Mouse (Mus musculus): ENCODE data around the gene Polr1e. TPM values are rescaled to one million over a fixed set of nuclear protein-coding genes. Genes with fewer than 3 reads are reported as not detected.
"Not testable (repeated sequence)": the region's sequence is repeated elsewhere in the genome, so short reads cannot be mapped to it uniquely, and the experiment has no call there.

The Polr1e gene
- polyA plus RNA-seq, 1 experiment: 35.1 TPM

DNA sequence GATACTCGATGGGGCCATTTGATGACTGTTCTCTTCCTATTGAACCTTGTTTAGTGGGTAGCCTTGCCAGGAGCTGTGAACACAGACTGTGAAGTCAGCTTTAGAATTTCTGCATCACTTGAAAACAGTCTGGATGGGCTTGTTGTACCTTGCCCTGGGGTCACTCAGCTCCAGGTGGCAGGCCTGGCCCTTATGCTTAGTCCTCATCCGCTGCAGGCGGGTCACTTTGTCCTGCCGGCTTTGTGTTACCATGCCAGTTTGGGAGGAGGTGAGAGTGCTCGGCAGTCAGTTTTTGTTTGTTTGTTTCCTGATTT is 36.5 kb upstream of the Polr1e start:
- Histone ChIP-seq H3K4me1 (ENCODE audit: control insufficient read depth, insufficient read depth, low read length) (peaks cover 7% of the 10 kb centered on the region), H3K9ac (ENCODE audit: low read depth, poor library complexity, severe bottlenecking) (peak overlapping the region; percentile 60), H3K27ac (ENCODE audit: insufficient read depth, low read length) (no peak overlapping the region), H3K36me3 (ENCODE audit: control insufficient read depth, insufficient read depth, low read length, poor library complexity, severe bottlenecking) (no peaks in the 10 kb centered on the region), H3K9me3 (replicated peaks; ENCODE audit: control insufficient read depth, insufficient read depth, low read length, poor library complexity, severe bottlenecking) (no peaks in the 10 kb centered on the region), H3K27me3 (ENCODE audit: control insufficient read depth, insufficient read depth, low read length, poor library complexity, severe bottlenecking) (no peaks in the 10 kb centered on the region), H3K4me3 (ENCODE audit: low read depth, low read length) (peak overlapping the region; percentile 84)
- TF ChIP-seq EP300 (IDR thresholded peaks at IDR 0.05; ENCODE audit: insufficient read depth, low read depth, low read length): no peak
- no peak for TF ChIP-seq POLR2A (IDR thresholded peaks at IDR 0.05; ENCODE audit: insufficient read depth, low read length)
- no peak for TF ChIP-seq CTCF (IDR thresholded peaks at IDR 0.05; ENCODE audit: low read depth, low read length)

DNA sequence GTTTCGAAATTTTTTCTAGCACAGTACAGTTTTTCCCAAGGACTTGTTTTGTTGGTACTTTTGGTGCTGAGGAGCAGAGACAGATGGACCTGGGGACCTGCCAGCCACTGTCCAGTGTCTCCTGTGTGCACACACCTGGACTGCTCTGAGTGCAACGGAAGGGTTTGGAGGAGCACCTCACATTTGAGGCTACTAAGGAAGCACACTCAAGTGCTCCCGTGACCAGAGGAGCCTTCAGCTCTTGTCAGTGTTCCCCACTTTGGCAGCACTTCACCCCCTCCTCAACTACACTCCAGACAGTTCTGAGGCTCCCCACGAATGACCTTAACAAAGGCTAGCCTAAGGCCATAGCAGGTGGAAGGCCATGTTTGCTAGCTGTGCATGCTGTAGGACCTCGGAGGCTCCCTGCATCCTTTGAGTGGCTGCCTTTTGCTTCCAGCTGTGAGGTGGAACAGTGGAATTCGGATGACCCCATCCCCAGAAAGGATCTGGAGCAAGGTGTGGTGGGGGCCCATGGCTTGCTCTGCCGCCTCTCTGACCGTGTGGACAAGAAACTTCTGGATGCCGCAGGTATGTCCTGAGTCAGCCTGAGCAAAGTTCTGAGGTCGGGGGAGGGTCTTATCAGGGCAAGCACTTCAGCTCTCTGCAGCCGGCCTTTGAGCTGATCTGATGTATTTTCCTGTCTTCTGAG is 35.8 kb upstream of the Polr1e start:
- H3K4me3 ChIP-seq (ENCODE audit: low read depth, low read length): no peak overlapping the region
- H3K9ac ChIP-seq (ENCODE audit: low read depth, poor library complexity, severe bottlenecking): no peak overlapping the region
- no peak overlapping the region for H3K27ac ChIP-seq (ENCODE audit: insufficient read depth, low read length)
- TF ChIP-seq EP300 (IDR thresholded peaks at IDR 0.05; ENCODE audit: insufficient read depth, low read depth, low read length) (no peak), CTCF (IDR thresholded peaks at IDR 0.05; ENCODE audit: low read depth, low read length) (no peak), POLR2A (IDR thresholded peaks at IDR 0.05; ENCODE audit: insufficient read depth, low read length) (no peak)
- peaks cover 7% of the 10 kb centered on the region for H3K4me1 ChIP-seq (ENCODE audit: control insufficient read depth, insufficient read depth, low read length)
- no peaks in the 10 kb centered on the region for H3K36me3 ChIP-seq (ENCODE audit: control insufficient read depth, insufficient read depth, low read length, poor library complexity, severe bottlenecking)
- H3K27me3 ChIP-seq (ENCODE audit: control insufficient read depth, insufficient read depth, low read length, poor library complexity, severe bottlenecking): no peaks in the 10 kb centered on the region
- no peaks in the 10 kb centered on the region for H3K9me3 ChIP-seq (replicated peaks; ENCODE audit: control insufficient read depth, insufficient read depth, low read length, poor library complexity, severe bottlenecking)

DNA sequence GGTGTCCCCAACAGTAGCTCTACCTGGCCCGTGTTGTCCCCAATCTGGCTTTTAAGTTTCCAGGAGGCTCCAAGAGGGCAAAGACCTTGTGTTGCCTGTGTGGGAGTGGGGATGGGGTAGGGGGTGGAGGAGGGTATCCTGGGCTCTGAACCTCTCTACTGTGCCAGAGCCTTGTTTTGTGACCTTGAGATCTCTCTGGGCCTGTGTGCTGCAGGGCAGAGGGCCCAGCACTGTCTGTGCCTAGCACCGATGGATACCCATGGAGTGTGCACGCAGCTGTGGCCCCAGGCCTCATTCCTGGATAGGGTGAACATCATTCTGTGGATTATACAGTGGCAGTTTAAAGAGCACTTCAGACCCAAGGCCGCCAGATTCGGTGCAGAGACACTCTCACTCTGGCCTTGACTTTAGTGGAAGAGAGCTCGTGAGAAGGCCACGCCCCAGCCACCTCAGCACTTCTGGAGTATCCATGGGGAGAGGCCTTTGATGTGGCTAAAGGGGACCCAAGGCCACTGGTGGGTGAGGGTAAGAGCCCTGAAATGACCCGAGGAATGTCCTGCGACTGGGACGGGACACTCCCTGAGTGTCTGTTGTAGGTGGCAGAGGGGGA is 35.1 kb upstream of the Polr1e start:
- no peak overlapping the region for H3K27ac ChIP-seq (ENCODE audit: insufficient read depth, low read length)
- no peak for TF ChIP-seq CTCF (IDR thresholded peaks at IDR 0.05; ENCODE audit: low read depth, low read length)
- H3K9ac ChIP-seq (ENCODE audit: low read depth, poor library complexity, severe bottlenecking): no peak overlapping the region
- H3K4me1 ChIP-seq (ENCODE audit: control insufficient read depth, insufficient read depth, low read length): peaks cover 7% of the 10 kb centered on the region
- no peak overlapping the region for H3K4me3 ChIP-seq (ENCODE audit: low read depth, low read length)
- H3K27me3 ChIP-seq (ENCODE audit: control insufficient read depth, insufficient read depth, low read length, poor library complexity, severe bottlenecking): no peaks in the 10 kb centered on the region
- H3K36me3 ChIP-seq (ENCODE audit: control insufficient read depth, insufficient read depth, low read length, poor library complexity, severe bottlenecking): no peaks in the 10 kb centered on the region
- no peaks in the 10 kb centered on the region for H3K9me3 ChIP-seq (replicated peaks; ENCODE audit: control insufficient read depth, insufficient read depth, low read length, poor library complexity, severe bottlenecking)

DNA sequence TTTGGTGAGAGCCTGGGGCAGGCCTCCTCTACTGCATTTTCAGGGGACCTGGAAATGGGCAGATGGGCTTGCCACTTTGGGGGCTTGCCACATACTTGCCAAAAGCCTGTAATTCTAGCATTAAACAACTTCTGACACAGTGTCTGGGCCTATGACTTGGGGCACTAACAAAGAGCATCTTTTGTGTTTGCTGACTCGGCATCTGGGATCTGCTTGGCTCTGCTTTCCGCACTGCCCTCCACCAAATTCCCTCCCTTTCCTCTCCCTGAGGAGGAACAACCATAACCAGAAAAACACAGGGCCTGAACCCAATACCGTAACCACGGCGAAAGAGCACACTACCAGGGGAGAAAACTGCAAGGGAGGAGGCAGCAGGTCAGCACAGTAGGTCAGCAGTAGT is 27.8 kb upstream of the Polr1e start:
- no peak overlapping the region for H3K27ac ChIP-seq (ENCODE audit: insufficient read depth, low read length)
- no peaks in the 10 kb centered on the region; the same call in 1 of the 2 replicates for H3K36me3 ChIP-seq (ENCODE audit: control insufficient read depth, insufficient read depth, low read length, poor library complexity, severe bottlenecking)
- no peaks in the 10 kb centered on the region for H3K9me3 ChIP-seq (replicated peaks; ENCODE audit: control insufficient read depth, insufficient read depth, low read length, poor library complexity, severe bottlenecking)
- H3K4me3 ChIP-seq (ENCODE audit: low read depth, low read length): no peak overlapping the region
- H3K27me3 ChIP-seq (ENCODE audit: control insufficient read depth, insufficient read depth, low read length, poor library complexity, severe bottlenecking): no peaks in the 10 kb centered on the region
- no peak overlapping the region for H3K9ac ChIP-seq (ENCODE audit: low read depth, poor library complexity, severe bottlenecking)
- TF ChIP-seq CTCF (IDR thresholded peaks at IDR 0.05; ENCODE audit: low read depth, low read length): no peak
- no peak for TF ChIP-seq POLR2A (IDR thresholded peaks at IDR 0.05; ENCODE audit: insufficient read depth, low read length)
- TF ChIP-seq EP300 (IDR thresholded peaks at IDR 0.05; ENCODE audit: insufficient read depth, low read depth, low read length): no peak
- no peaks in the 10 kb centered on the region for H3K4me1 ChIP-seq (ENCODE audit: control insufficient read depth, insufficient read depth, low read length)

DNA sequence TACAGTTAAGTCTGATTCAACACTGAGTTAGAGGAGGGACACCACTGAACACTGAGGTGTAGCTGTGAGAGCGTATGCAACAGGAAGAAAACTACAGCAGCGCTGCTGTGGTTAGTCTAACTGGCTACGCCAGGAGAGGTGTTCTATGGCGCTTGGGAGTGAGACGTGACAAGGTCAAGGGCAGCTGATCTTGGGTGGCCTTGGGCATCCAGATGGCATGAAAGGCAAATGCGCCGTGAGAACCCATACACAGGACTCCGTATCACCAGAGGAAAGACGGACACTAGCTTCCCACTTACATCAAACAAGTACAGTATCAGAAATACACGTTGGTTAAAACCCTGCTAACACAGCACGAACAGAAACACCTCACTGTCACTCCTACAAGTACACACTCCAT is 26.1 kb upstream of the Polr1e start:
- H3K9me3 ChIP-seq (replicated peaks; ENCODE audit: control insufficient read depth, insufficient read depth, low read length, poor library complexity, severe bottlenecking); H3K36me3 ChIP-seq (ENCODE audit: control insufficient read depth, insufficient read depth, low read length, poor library complexity, severe bottlenecking); H3K27ac ChIP-seq (ENCODE audit: insufficient read depth, low read length); H3K9ac ChIP-seq (ENCODE audit: low read depth, poor library complexity, severe bottlenecking); H3K27me3 ChIP-seq (ENCODE audit: control insufficient read depth, insufficient read depth, low read length, poor library complexity, severe bottlenecking); H3K4me3 ChIP-seq (ENCODE audit: low read depth, low read length); H3K4me1 ChIP-seq (ENCODE audit: control insufficient read depth, insufficient read depth, low read length): not testable (repeated sequence)

DNA sequence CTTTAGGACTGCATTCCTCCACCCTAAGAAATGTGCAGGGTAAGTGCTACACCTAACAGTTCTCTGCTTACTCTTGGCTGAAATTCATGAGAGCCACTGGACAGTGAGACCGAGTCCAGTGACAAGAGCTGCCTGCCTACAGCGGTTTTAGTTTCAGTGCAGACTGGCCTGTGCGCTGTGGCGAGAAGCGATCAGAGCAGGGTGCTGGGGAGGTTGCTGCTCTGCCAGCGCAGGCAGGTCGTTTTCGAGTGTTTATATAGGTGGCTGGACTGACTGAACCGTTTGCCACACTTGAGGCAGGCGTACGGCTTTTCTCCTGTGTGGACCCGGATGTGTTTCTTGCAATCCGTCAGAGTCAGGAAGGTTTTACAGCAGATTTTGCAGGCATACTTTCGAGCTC is 25.2 kb upstream of the Polr1e start:
- not testable (repeated sequence) for H3K9me3 ChIP-seq (replicated peaks; ENCODE audit: control insufficient read depth, insufficient read depth, low read length, poor library complexity, severe bottlenecking); H3K27me3 ChIP-seq (ENCODE audit: control insufficient read depth, insufficient read depth, low read length, poor library complexity, severe bottlenecking); H3K36me3 ChIP-seq (ENCODE audit: control insufficient read depth, insufficient read depth, low read length, poor library complexity, severe bottlenecking); H3K9ac ChIP-seq (ENCODE audit: low read depth, poor library complexity, severe bottlenecking); H3K27ac ChIP-seq (ENCODE audit: insufficient read depth, low read length); H3K4me3 ChIP-seq (ENCODE audit: low read depth, low read length); H3K4me1 ChIP-seq (ENCODE audit: control insufficient read depth, insufficient read depth, low read length)
